Mouse (Mus musculus) heart, postnatal 0 days (tissue): ENCODE results near the gene Mpzl2. TPM values are rescaled to one million over a fixed set of nuclear protein-coding genes. Genes with fewer than 3 reads are reported as not detected.

ENCODE experiments used
- ATAC-seq: fragments of 200-750 bp; cut with Nextera tagmentation; 2 replicates; pipeline ENCODE4 v1.8.0; 2017; ENCODE audit warnings: low read depth, moderate number of reproducible peaks, moderate library complexity; ENCODE audit not compliant: insufficient read depth
- DNase-seq: peaks from one replicate; pipeline ENCODE4 v3.0.0-alpha.2; 2016; ENCODE audit warnings: low spot score
- H3K27ac ChIP-seq: fragments of 300-500 bp; sonication (generic); 2 replicates; pipeline ENCODE4 v1.5.1; 2014; ENCODE audit warnings: low read depth, mild to moderate bottlenecking
- H3K27me3 ChIP-seq: fragments of 300-500 bp; sonication (generic); 2 replicates; pipeline ENCODE4 v1.6.1; 2014; ENCODE audit warnings: low read length, mixed read lengths; ENCODE audit not compliant: control insufficient read depth, insufficient read depth
- H3K36me3 ChIP-seq: fragments of 300-500 bp; sonication (generic); replicated peaks from 2 replicates; pipeline ENCODE4 v1.6.1; 2014; ENCODE audit warnings: low read length, mixed read lengths; ENCODE audit not compliant: control insufficient read depth, insufficient read depth
- H3K4me1 ChIP-seq: fragments of 300-500 bp; sonication (generic); 2 replicates; pipeline ENCODE4 v1.6.1; 2014; ENCODE audit warnings: antibody characterized with exemption; ENCODE audit not compliant: control insufficient read depth, insufficient read depth
- H3K4me2 ChIP-seq: fragments of 300-500 bp; sonication (generic); 2 replicates; pipeline ENCODE4 v1.6.1; 2014; ENCODE audit warnings: low read depth, mild to moderate bottlenecking, low read length, moderate library complexity
- H3K4me3 ChIP-seq: fragments of 300-500 bp; sonication (generic); 2 replicates; pipeline ENCODE4 v1.5.1; 2014; ENCODE audit warnings: low read depth, low read length
- H3K9ac ChIP-seq: fragments of 300-500 bp; sonication (generic); replicated peaks from 2 replicates; pipeline ENCODE4 v1.6.1; 2014; ENCODE audit warnings: low read depth, low read length, mixed read lengths
- H3K9me3 ChIP-seq: fragments of 300-500 bp; sonication (generic); replicated peaks from 2 replicates; pipeline ENCODE4 v1.6.1; 2016; ENCODE audit warnings: low read length; ENCODE audit not compliant: control insufficient read depth
- CTCF ChIP-seq: IDR thresholded peaks from 2 replicates; pipeline ENCODE4 v1.5.1; 2016; ENCODE audit warnings: antibody characterized with exemption, control low read depth, low read depth
- EP300 ChIP-seq: IDR thresholded peaks from 2 replicates; pipeline ENCODE4 v1.6.1; 2016; ENCODE audit warnings: antibody characterized with exemption, low read depth
- WGBS: fragments of 180-500 bp; shearing (Covaris S2); extraction: QIAGEN DNeasy Blood & Tissue Kit; methylation state at CpG from one replicate; pipeline ENCODE4 v1.1.7; 2014; 5-methylcytosine and 5-hydroxymethylcytosine counted together
- polyA plus RNA-seq: library from polyadenylated mRNA; unstranded; fragments of >200 nt; fragmentation: Nextera tagmentation; extraction: Ambion mirVana; gene quantifications from 2 replicates; pipeline ENCODE4 v1.2.1, GENCODE M21; 2015
- total RNA-seq: library from RNA; depleted of rRNA; stranded (reverse); fragments of >200 nt; gene quantifications from 2 replicates; pipeline ENCODE4 v1.2.3, GENCODE M21; 2014; ENCODE audit warnings: low replicate concordance

Mpzl2 gene
- total and polyA plus RNA-seq, 2 experiments from 2014 or later, result 0.15 to 0.42 TPM

GRCm38 (mm10) chr9:45071800-45072199, 32.2 kb downstream of the Mpzl2 start:
- no peaks in the 10 kb centered on the region for H3K36me3 ChIP-seq
- TF ChIP-seq EP300 (no peak), CTCF (no peak)
- no peak overlapping the region for H3K9ac ChIP-seq
- no peaks in the 10 kb centered on the region for H3K27me3 ChIP-seq
- no peaks in the 10 kb centered on the region for H3K4me1 ChIP-seq
- no peaks in the 10 kb centered on the region for H3K9me3 ChIP-seq
- no peak overlapping the region for H3K4me3 ChIP-seq
- WGBS, result 27% methylated on average over 3 of the region's 3 CpGs
- no peak overlapping the region for H3K4me2 ChIP-seq
- H3K27ac ChIP-seq, result no peak overlapping the region
- no peak for ATAC-seq
- no peak for DNase-seq

GRCm38 (mm10) chr9:45077859-45078258, 38.3 kb downstream of the Mpzl2 start:
- H3K27me3 ChIP-seq, result no peaks in the 10 kb centered on the region; the same call in 1 of the 2 replicates
- TF ChIP-seq CTCF, result no peak
- TF ChIP-seq EP300, result no peak
- no peaks in the 10 kb centered on the region for H3K9me3 ChIP-seq
- no peak overlapping the region for H3K4me3 ChIP-seq
- no peaks in the 10 kb centered on the region for H3K36me3 ChIP-seq
- no peaks in the 10 kb centered on the region for H3K4me1 ChIP-seq
- H3K27ac ChIP-seq, result no peak overlapping the region
- WGBS, result 51% methylated on average over 3 of the region's 3 CpGs
- no peak overlapping the region for H3K9ac ChIP-seq
- ATAC-seq (no peak), DNase-seq (no peak)
- no peak overlapping the region for H3K4me2 ChIP-seq

- no peaks in the 10 kb centered on the region for H3K4me1 ChIP-seq
- TF ChIP-seq CTCF (no peak), EP300 (no peak)
- ATAC-seq (no peak), DNase-seq (no peak)
- no peaks in the 10 kb centered on the region for H3K36me3 ChIP-seq
- H3K27me3 ChIP-seq, result no peaks in the 10 kb centered on the region; the same call in 1 of the 2 replicates
- no peak within 1 kb of the TSS for H3K27ac ChIP-seq
- H3K9me3 ChIP-seq, result no peaks in the 10 kb centered on the region
- 76% methylated on average over 5 of the region's 5 CpGs for WGBS
- H3K4me2 ChIP-seq, result no peak within 1 kb of the TSS
- H3K4me3 ChIP-seq, result no peak within 1 kb of the TSS
- H3K9ac ChIP-seq, result no peak within 1 kb of the TSS
These were observed 39.4 kb downstream of the Mpzl2 start, which contains the start of gene Jaml for GRCm38 (mm10) chr9:45079011-45079410. Jaml (plus strand) TSS chr9:45079183.

- no peak overlapping the region for H3K27ac ChIP-seq
- H3K36me3 ChIP-seq, result no peaks in the 10 kb centered on the region
- H3K4me1 ChIP-seq, result no peaks in the 10 kb centered on the region
- DNase-seq, result no peak
- no peak for ATAC-seq
- 72% methylated on average over 3 of the region's 3 CpGs for WGBS
- H3K27me3 ChIP-seq, result peaks cover 3% of the 10 kb centered on the region; the same call in 1 of the 2 replicates
- no peaks in the 10 kb centered on the region for H3K9me3 ChIP-seq
- no peak for TF ChIP-seq CTCF
- TF ChIP-seq EP300, result no peak
- no peak overlapping the region for H3K4me3 ChIP-seq
- no peak overlapping the region for H3K4me2 ChIP-seq
- H3K9ac ChIP-seq, result no peak overlapping the region
These were observed 43.5 kb downstream of the Mpzl2 start for GRCm38 (mm10) chr9:45083132-45083531.

- WGBS, result 54% methylated on average over 5 of the region's 5 CpGs
- no peaks in the 10 kb centered on the region for H3K36me3 ChIP-seq
- TF ChIP-seq EP300 (no peak), CTCF (no peak)
- H3K27me3 ChIP-seq, result 0 out of 2 replicates have a peak, but pooled peaks cover 3% of the 10 kb centered on the region
- no peak overlapping the region for H3K4me3 ChIP-seq
- no peaks in the 10 kb centered on the region for H3K4me1 ChIP-seq
- no peak overlapping the region for H3K4me2 ChIP-seq
- no peak overlapping the region for H3K9ac ChIP-seq
- no peak for DNase-seq
- ATAC-seq, result no peak
- H3K27ac ChIP-seq, result no peak overlapping the region
- H3K9me3 ChIP-seq, result no peaks in the 10 kb centered on the region
These were observed 45.0 kb downstream of the Mpzl2 start for GRCm38 (mm10) chr9:45084556-45084955.
